Mouse (Mus musculus): ENCODE data around the gene Cdk2. TPM values are rescaled to one million over a fixed set of nuclear protein-coding genes. Genes with fewer than 3 reads are reported as not detected.
A peak's percentile ranks its signal among the peaks of the same experiment; 100 is the strongest.

Gene Cdk2
- polyA plus RNA-seq, 1 experiment from 2014 or later: 23.3 TPM

GRCm38 (mm10) chr10:128699611-128700010, 5.2 kb downstream of the Cdk2 start:
- ATAC-seq (ENCODE audit: low read depth): no peak

GRCm38 (mm10) chr10:128699006-128699405, 5.8 kb downstream of the Cdk2 start:
- no peak for ATAC-seq (ENCODE audit: low read depth)
- Histone ChIP-seq H3K27me3 (no peaks in the 10 kb centered on the region), H3K4me1 (replicated peaks) (peaks cover 21% of the 10 kb centered on the region), H3K9me3 (no peaks in the 10 kb centered on the region), H3K4me3 (no peak overlapping the region), H3K27ac (replicated peaks) (no peak overlapping the region), H3K4me2 (no peak overlapping the region), H3K9ac (no peak overlapping the region), H3K36me3 (peaks cover 11% of the 10 kb centered on the region)
- 89% methylated on average over 5 of the region's 5 CpGs for WGBS

More at GRCm38 (mm10) chr10:128699611-128700010, 5.2 kb downstream of the Cdk2 start:
- H3K27me3 ChIP-seq: no peaks in the 10 kb centered on the region
- H3K4me3 ChIP-seq: no peak overlapping the region
- H3K9ac ChIP-seq: no peak overlapping the region
- no peaks in the 10 kb centered on the region for H3K9me3 ChIP-seq
- whole genome bisulfite sequencing: 80% methylated on average over 11 of the region's 11 CpGs
- H3K27ac ChIP-seq (replicated peaks): no peak overlapping the region
- H3K4me1 ChIP-seq (replicated peaks): peaks cover 22% of the 10 kb centered on the region
- H3K4me2 ChIP-seq: no peak overlapping the region
- peaks cover 11% of the 10 kb centered on the region for H3K36me3 ChIP-seq

- 91% methylated on average over 6 of the region's 6 CpGs for WGBS
- peak overlapping the region; percentile 57 for H3K4me2 ChIP-seq
- ATAC-seq (ENCODE audit: low read depth): no peak
- peak overlapping the region; percentile 73 for H3K4me3 ChIP-seq
- H3K36me3 ChIP-seq: peaks cover 11% of the 10 kb centered on the region
- H3K27me3 ChIP-seq: no peaks in the 10 kb centered on the region
- H3K9ac ChIP-seq: 0 out of 2 replicates have a peak overlapping the region, but pooled peaks have one; percentile 52
- no peaks in the 10 kb centered on the region for H3K9me3 ChIP-seq
- H3K27ac ChIP-seq (replicated peaks): peak overlapping the region; percentile 77; the same call in 1 of the 2 replicates
- H3K4me1 ChIP-seq (replicated peaks): peaks cover 21% of the 10 kb centered on the region
These were observed 7.6 kb downstream of the Cdk2 start for GRCm38 (mm10) chr10:128697072-128697725.

- H3K9me3 ChIP-seq: no peaks in the 10 kb centered on the region
- peak within 1 kb of the TSS; percentile 69 for H3K4me2 ChIP-seq
- peak within 1 kb of the TSS; percentile 73 for H3K4me3 ChIP-seq
- 1% methylated on average over 40 of the region's 40 CpGs for WGBS
- peak within 1 kb of the TSS; percentile 90 for H3K9ac ChIP-seq
- peak within 1 kb of the TSS; percentile 98 for H3K27ac ChIP-seq (replicated peaks)
- H3K36me3 ChIP-seq: peaks cover 11% of the 10 kb centered on the region
- peaks cover 21% of the 10 kb centered on the region for H3K4me1 ChIP-seq (replicated peaks)
- peak; percentile 99 for ATAC-seq (ENCODE audit: low read depth)
- H3K27me3 ChIP-seq: no peaks in the 10 kb centered on the region
These were observed 8.6 kb downstream of the Cdk2 start, which contains the start of gene Rab5b for GRCm38 (mm10) chr10:128695992-128696807. Gene Rab5b (minus strand): TSS chr10:128696264.

GRCm38 (mm10) chr10:128695411-128695991, 9.3 kb downstream of the Cdk2 start:
- Histone ChIP-seq H3K27ac (replicated peaks) (peak overlapping the region; percentile 98), H3K9me3 (no peaks in the 10 kb centered on the region), H3K27me3 (no peaks in the 10 kb centered on the region), H3K4me2 (peak overlapping the region; percentile 69), H3K4me1 (replicated peaks) (peaks cover 21% of the 10 kb centered on the region), H3K36me3 (peaks cover 7% of the 10 kb centered on the region), H3K4me3 (peak overlapping the region; percentile 73), H3K9ac (peak overlapping the region; percentile 90)
- WGBS: under 1% methylated on average over 22 of the region's 22 CpGs
- no peak; the same call in 1 of the 2 replicates for ATAC-seq (ENCODE audit: low read depth)

- peak overlapping the region; percentile 90 for H3K4me2 ChIP-seq
- WGBS: 4% methylated on average over 9 of the region's 9 CpGs
- H3K27ac ChIP-seq (replicated peaks): peak overlapping the region; percentile 76
- no peaks in the 10 kb centered on the region for H3K9me3 ChIP-seq
- H3K4me1 ChIP-seq (replicated peaks): peaks cover 13% of the 10 kb centered on the region
- H3K27me3 ChIP-seq: no peaks in the 10 kb centered on the region
- peak overlapping the region; percentile 79 for H3K9ac ChIP-seq
- no peak for ATAC-seq (ENCODE audit: low read depth)
- peak overlapping the region; percentile 71 for H3K4me3 ChIP-seq
- peaks cover 28% of the 10 kb centered on the region for H3K36me3 ChIP-seq
These were observed 30.3 kb downstream of the Cdk2 start for GRCm38 (mm10) chr10:128674469-128675008.

- H3K4me2 ChIP-seq: peak within 1 kb of the TSS; percentile 90
- peak within 1 kb of the TSS; percentile 71 for H3K4me3 ChIP-seq
- peak within 1 kb of the TSS; percentile 76 for H3K27ac ChIP-seq (replicated peaks)
- peak within 1 kb of the TSS; percentile 79 for H3K9ac ChIP-seq
- peaks cover 19% of the 10 kb centered on the region for H3K4me1 ChIP-seq (replicated peaks)
- under 1% methylated on average over 60 of the region's 60 CpGs for WGBS
- no peaks in the 10 kb centered on the region for H3K9me3 ChIP-seq
- H3K36me3 ChIP-seq: peaks cover 23% of the 10 kb centered on the region
- no peaks in the 10 kb centered on the region for H3K27me3 ChIP-seq
- peak; percentile 92 for ATAC-seq (ENCODE audit: low read depth)
These were observed 30.9 kb downstream of the Cdk2 start, which contains the start of gene Suox for GRCm38 (mm10) chr10:128673763-128674468. Gene Suox (minus strand): TSS chr10:128674073.

- Histone ChIP-seq H3K4me2 (no peak overlapping the region), H3K27me3 (no peaks in the 10 kb centered on the region), H3K4me3 (no peak overlapping the region), H3K4me1 (replicated peaks) (peaks cover 28% of the 10 kb centered on the region), H3K27ac (replicated peaks) (no peak overlapping the region), H3K9ac (peak overlapping the region; percentile 13; the same call in 1 of the 2 replicates), H3K36me3 (peaks cover 16% of the 10 kb centered on the region), H3K9me3 (no peaks in the 10 kb centered on the region)
- 94% methylated on average over 9 of the region's 9 CpGs for WGBS
- no peak for ATAC-seq (ENCODE audit: low read depth)
These were observed 33.7 kb downstream of the Cdk2 start for GRCm38 (mm10) chr10:128671148-128671547.

GRCm38 (mm10) chr10:128668790-128669672, 35.8 kb downstream of the Cdk2 start:
- peak; percentile 59 for ATAC-seq (ENCODE audit: low read depth)
- peaks cover 15% of the 10 kb centered on the region for H3K36me3 ChIP-seq
- no peaks in the 10 kb centered on the region for H3K27me3 ChIP-seq
- H3K9ac ChIP-seq: peak overlapping the region; percentile 81
- H3K4me2 ChIP-seq: peak overlapping the region; percentile 79
- 2% methylated on average over 42 of the region's 42 CpGs for WGBS
- peaks cover 28% of the 10 kb centered on the region for H3K4me1 ChIP-seq (replicated peaks)
- peak overlapping the region; percentile 62; the same call in 1 of the 2 replicates for H3K27ac ChIP-seq (replicated peaks)
- H3K4me3 ChIP-seq: peak overlapping the region; percentile 74
- H3K9me3 ChIP-seq: no peaks in the 10 kb centered on the region

- ATAC-seq (ENCODE audit: low read depth): no peak
- H3K4me1 ChIP-seq (replicated peaks): peaks cover 16% of the 10 kb centered on the region; the same call in 1 of the 2 replicates
- H3K4me3 ChIP-seq: no peak overlapping the region
- no peaks in the 10 kb centered on the region for H3K27me3 ChIP-seq
- no peaks in the 10 kb centered on the region for H3K9me3 ChIP-seq
- H3K9ac ChIP-seq: no peak overlapping the region
- 98% methylated on average over 2 of the region's 2 CpGs for WGBS
- H3K36me3 ChIP-seq: peaks cover 7% of the 10 kb centered on the region; the same call in 1 of the 2 replicates
- H3K27ac ChIP-seq (replicated peaks): no peak overlapping the region
- H3K4me2 ChIP-seq: no peak overlapping the region
These were observed 39.0 kb downstream of the Cdk2 start for GRCm38 (mm10) chr10:128665806-128666205.

Data from neural tube, embryonic 13.5 days (tissue).